Mouse (Mus musculus) C2C12 (cell line): ENCODE measurements around the gene Gja4. TPM values are rescaled to one million over a fixed set of nuclear protein-coding genes. Genes with fewer than 3 reads are reported as not detected.

Experiments
- H3K27me3 ChIP-seq: one replicate; pipeline ENCODE4 v1.6.1; 2011; ENCODE audit not compliant: control insufficient read depth, insufficient read depth, insufficient read length
- H3K36me3 ChIP-seq: one replicate; pipeline ENCODE4 v1.6.1; 2011; ENCODE audit not compliant: control insufficient read depth, insufficient read depth
- H3K4me3 ChIP-seq: one replicate; pipeline ENCODE4 v1.5.1; 2011; ENCODE audit warnings: mild to moderate bottlenecking, control low read depth; ENCODE audit not compliant: poor library complexity, insufficient read depth, severe bottlenecking
- H3K79me2 ChIP-seq: one replicate; pipeline ENCODE4 v1.6.1; 2011; ENCODE audit not compliant: control insufficient read depth, insufficient read depth
- H3K79me3 ChIP-seq: one replicate; pipeline ENCODE4 v1.6.1; 2011; ENCODE audit warnings: low read depth, control low read depth
- H3ac ChIP-seq: one replicate; pipeline ENCODE3; 2011; ENCODE audit warnings: low read depth; ENCODE audit not compliant: control insufficient read depth, insufficient read length
- CEBPB ChIP-seq: IDR thresholded peaks from one replicate; pipeline ENCODE4 v1.6.1; 2011; ENCODE audit warnings: low read depth, mild to moderate bottlenecking, control low read depth, moderate library complexity
- CTCF ChIP-seq: IDR thresholded peaks from one replicate; pipeline ENCODE4 v1.5.1; 2011; ENCODE audit not compliant: control insufficient read depth, insufficient read depth, insufficient read length
- FOSL1 ChIP-seq: IDR thresholded peaks from one replicate; pipeline ENCODE4 v1.8.0; 2011; ENCODE audit warnings: mild to moderate bottlenecking, low read length; ENCODE audit not compliant: poor library complexity, insufficient read depth, severe bottlenecking
- MAX ChIP-seq: IDR thresholded peaks from one replicate; pipeline ENCODE4 v1.6.1; 2011; ENCODE audit warnings: mild to moderate bottlenecking, control low read depth
- MYOD1 ChIP-seq: IDR thresholded peaks from one replicate; pipeline ENCODE4 v1.6.1; 2011; ENCODE audit warnings: low read depth; ENCODE audit not compliant: control insufficient read depth, insufficient read length
- MYOG ChIP-seq: IDR thresholded peaks from one replicate; pipeline ENCODE4 v1.6.1; 2011; ENCODE audit not compliant: control insufficient read depth, insufficient read length; ENCODE audit errors: extremely low read depth
- USF1 ChIP-seq: IDR thresholded peaks from one replicate; pipeline ENCODE4 v1.6.1; 2011; ENCODE audit warnings: low read depth, mild to moderate bottlenecking, control low read depth, moderate library complexity
- polyA plus RNA-seq: library from polyadenylated mRNA; unstranded; fragments of >200 nt; fragmentation: generic; extraction: Trizol; gene quantifications from one replicate; pipeline ENCODE4 v1.2.1, GENCODE M21; 2012; ENCODE audit warnings: missing spikeins

Gene Gja4
- polyA plus RNA-seq, 1 experiment, result 0.07 TPM

- Histone ChIP-seq H3K79me3 (no peaks in the 10 kb centered on the region), H3K79me2 (no peaks in the 10 kb centered on the region), H3K27me3 (no peaks in the 10 kb centered on the region), H3K36me3 (no peaks in the 10 kb centered on the region), H3ac (no peak overlapping the region), H3K4me3 (no peak overlapping the region)
- TF ChIP-seq MYOG (no peak), CTCF (no peak), USF1 (no peak), CEBPB (no peak), MAX (no peak), FOSL1 (no peak), MYOD1 (no peak)
Measured at GRCm38 (mm10) chr4:127317143-127317542, 3.3 kb upstream of the Gja4 start.

DNA sequence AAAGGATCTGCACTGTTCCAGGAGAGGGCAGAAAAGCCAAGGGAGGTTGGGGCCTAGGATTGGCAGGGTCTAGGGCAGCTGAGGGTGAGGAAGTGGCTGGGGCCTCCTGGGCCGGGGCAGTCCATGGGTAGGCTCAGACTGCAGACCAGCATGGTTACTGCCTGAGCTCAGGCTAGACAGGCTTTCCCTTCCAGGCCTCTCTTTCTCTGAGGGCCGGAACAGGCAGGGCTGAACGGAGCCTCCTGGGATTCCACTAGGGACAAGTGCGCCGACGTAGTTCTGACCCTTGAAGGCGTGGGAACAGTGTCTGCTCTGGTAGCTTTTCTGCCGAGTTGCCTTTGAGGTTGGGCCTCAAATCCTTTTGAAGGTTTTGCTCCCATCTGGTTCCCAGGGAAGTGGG lies 1.9 kb upstream of the Gja4 start:
- H3K79me2 ChIP-seq, result no peaks in the 10 kb centered on the region
- H3K27me3 ChIP-seq, result no peaks in the 10 kb centered on the region
- H3K36me3 ChIP-seq, result no peaks in the 10 kb centered on the region
- TF ChIP-seq CEBPB (no peak), USF1 (no peak), FOSL1 (no peak), MYOG (no peak), CTCF (no peak), MYOD1 (no peak), MAX (no peak)
- no peak overlapping the region for H3ac ChIP-seq
- H3K4me3 ChIP-seq, result no peak overlapping the region
- H3K79me3 ChIP-seq, result no peaks in the 10 kb centered on the region

DNA sequence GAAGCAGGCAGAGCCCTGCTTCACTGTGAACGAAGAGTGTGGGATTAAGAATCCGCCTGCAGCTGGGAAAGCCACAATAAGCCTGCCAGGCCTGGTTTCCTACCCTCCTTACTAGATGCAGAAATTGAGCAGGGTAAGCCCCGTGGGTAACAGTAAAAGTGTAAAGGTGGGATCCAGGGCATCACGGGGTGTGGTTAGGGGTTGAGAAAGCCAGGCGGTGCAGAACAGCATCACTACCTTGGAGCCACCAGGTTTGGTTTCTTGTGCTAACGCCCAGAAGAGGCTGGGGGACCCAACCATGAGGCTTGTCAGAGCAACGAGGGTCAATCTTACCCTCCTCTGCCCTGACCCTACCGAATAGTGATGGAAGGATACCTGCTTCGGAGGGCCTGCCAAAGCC lies 746 bp upstream of the Gja4 start:
- Histone ChIP-seq H3K79me2 (no peaks in the 10 kb centered on the region), H3K36me3 (no peaks in the 10 kb centered on the region), H3ac (no peak overlapping the region), H3K27me3 (no peaks in the 10 kb centered on the region), H3K79me3 (no peaks in the 10 kb centered on the region), H3K4me3 (no peak overlapping the region)
- TF ChIP-seq CTCF, result no peak
- no peak for TF ChIP-seq MYOG
- TF ChIP-seq MAX, result no peak
- TF ChIP-seq FOSL1, result no peak
- TF ChIP-seq USF1, result no peak
- TF ChIP-seq CEBPB, result no peak
- no peak for TF ChIP-seq MYOD1

- no peaks in the 10 kb centered on the region for H3K79me3 ChIP-seq
- H3K4me3 ChIP-seq, result no peak overlapping the region
- H3K27me3 ChIP-seq, result no peaks in the 10 kb centered on the region
- H3K36me3 ChIP-seq, result no peaks in the 10 kb centered on the region
- no peak overlapping the region for H3ac ChIP-seq
- H3K79me2 ChIP-seq, result no peaks in the 10 kb centered on the region
- TF ChIP-seq FOSL1, result no peak
- TF ChIP-seq CEBPB, result no peak
- no peak for TF ChIP-seq CTCF
- no peak for TF ChIP-seq MAX
- no peak for TF ChIP-seq USF1
Measured at GRCm38 (mm10) chr4:127312349-127312748, 1.5 kb downstream of the Gja4 start.

DNA sequence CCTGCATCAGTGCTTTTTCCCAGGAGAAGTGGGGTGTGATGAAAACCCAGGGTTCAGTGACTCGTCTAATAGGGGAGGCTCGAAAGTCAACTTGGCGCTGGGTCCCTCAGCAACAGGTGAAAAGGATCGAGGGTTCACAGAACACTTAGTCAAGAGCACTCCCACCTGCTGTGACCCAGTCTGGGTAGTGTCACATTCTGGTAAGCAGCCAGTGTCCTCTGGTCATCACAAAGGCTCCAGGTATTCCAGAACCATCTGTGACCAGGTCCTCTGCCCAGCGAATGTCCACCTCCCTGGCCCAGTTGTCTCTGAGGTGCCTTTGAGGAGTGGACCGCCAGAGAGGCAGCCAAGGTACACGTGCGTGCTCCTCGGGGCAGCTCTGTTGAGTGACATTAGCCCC lies 2.3 kb downstream of the Gja4 start:
- TF ChIP-seq MYOG (no peak), CTCF (no peak)
- no peak overlapping the region for H3ac ChIP-seq

DNA sequence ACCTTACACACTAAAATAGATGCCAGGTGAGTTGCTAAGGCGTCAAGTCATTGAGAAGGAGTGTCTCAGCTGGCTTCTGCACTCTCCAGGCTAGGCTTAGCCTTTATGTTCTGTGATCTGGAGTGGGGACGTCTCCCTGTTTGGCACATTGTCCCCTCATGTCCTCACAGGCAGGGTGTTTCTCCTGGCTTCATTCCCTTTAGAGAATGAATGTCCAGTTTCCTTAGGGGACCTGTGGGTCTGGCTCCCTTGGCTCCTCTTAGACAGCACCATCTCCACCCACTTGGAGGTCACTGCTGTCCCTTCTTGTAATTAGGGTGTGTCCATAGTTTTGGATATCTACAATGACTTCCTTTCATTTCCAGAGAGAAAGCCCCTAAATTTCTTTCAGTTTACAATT lies 6.9 kb downstream of the Gja4 start:
- H3K27me3 ChIP-seq, result peaks cover 4% of the 10 kb centered on the region
- H3ac ChIP-seq, result no peak overlapping the region
- H3K4me3 ChIP-seq, result no peak overlapping the region
- no peaks in the 10 kb centered on the region for H3K36me3 ChIP-seq
- no peaks in the 10 kb centered on the region for H3K79me3 ChIP-seq
- no peaks in the 10 kb centered on the region for H3K79me2 ChIP-seq
- TF ChIP-seq CEBPB (no peak), FOSL1 (no peak), CTCF (no peak), MYOD1 (no peak), USF1 (no peak), MYOG (no peak), MAX (no peak)

More for the DNA sequence above, 2.3 kb downstream of the Gja4 start:
- Histone ChIP-seq H3K79me2 (no peaks in the 10 kb centered on the region), H3K79me3 (no peaks in the 10 kb centered on the region), H3K36me3 (no peaks in the 10 kb centered on the region), H3K4me3 (no peak overlapping the region), H3K27me3 (no peaks in the 10 kb centered on the region)
